Comparison of ENCODE assay signal across 8 mouse cellular contexts in the genomic region with DNA sequence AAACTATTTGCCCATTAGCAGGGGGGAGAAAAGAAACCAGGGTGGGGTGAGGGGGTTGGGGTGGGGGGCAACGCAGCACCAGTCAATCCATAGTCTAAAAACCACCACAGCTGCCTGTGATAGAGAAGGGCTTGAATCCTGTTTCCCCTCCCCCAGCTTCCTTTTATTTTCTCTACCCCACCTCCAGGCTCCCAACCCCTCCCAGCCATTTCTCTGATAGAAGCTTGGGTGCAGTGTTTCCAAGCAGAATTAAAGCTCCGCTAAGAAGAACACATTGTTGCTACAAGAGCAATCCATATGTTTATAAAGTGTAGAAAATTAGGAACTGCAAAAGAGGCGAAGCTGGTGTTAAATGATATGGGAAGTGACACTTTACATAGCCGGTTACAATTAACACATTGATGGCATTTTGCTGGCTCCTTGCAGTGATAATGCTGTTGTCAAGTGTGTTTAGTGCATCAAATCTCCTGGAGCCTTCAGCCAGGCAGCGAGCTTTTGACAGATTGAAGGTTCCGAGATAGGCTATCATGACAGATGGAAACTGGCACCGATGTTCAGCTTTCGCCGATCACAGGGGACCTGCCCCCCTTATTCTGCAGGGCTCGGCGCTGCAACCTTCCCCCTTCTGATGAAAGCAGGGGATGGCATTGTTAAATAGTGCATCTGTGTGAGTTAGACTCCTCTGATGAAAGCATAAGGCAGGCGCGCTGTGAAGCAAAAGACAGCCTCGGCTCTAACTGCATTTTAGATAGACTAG.
DNase-seq lines count a peak whose midpoint lies in the region; ATAC-seq and TF ChIP-seq lines count a peak whose summit lies in the region.

No protein-coding gene starts in this region.

- no peak for DNase-seq in heart, postnatal 4 days
- DNase-seq in thymus, postnatal 14 days: no peak
- no peak for DNase-seq in thymus, postnatal 36 days
- DNase-seq in thymus, postnatal 25 days: no peak

- WGBS in heart, embryonic 16.5 days: 2% methylated on average over 14 of the region's 14 CpGs
- WGBS in forebrain, embryonic 15.5 days: under 1% methylated on average over 14 of the region's 14 CpGs
- under 1% methylated on average over 14 of the region's 14 CpGs for whole genome bisulfite sequencing in midbrain, embryonic 12.5 days

- no peaks in the 10 kb centered on the region for H3K36me3 ChIP-seq in heart, embryonic 16.5 days (ENCODE audit: control insufficient read depth, insufficient read depth)
- no peaks in the 10 kb centered on the region for H3K36me3 ChIP-seq in forebrain, embryonic 15.5 days
- no peaks in the 10 kb centered on the region for H3K36me3 ChIP-seq in midbrain, embryonic 12.5 days

- no peak for TF ChIP-seq CTCF in cortical plate, adult 2 months (IDR thresholded peaks at IDR 0.05; ENCODE audit: extremely low read depth, insufficient read depth, low read length)

- peaks cover 4% of the 10 kb centered on the region for H3K4me1 ChIP-seq in heart, embryonic 16.5 days (ENCODE audit: control insufficient read depth, insufficient read depth, low read length)
- H3K4me1 ChIP-seq in cortical plate, adult 2 months (ENCODE audit: control insufficient read depth, insufficient read depth, low read length): no peaks in the 10 kb centered on the region
- peaks cover 33% of the 10 kb centered on the region for H3K4me1 ChIP-seq in forebrain, embryonic 15.5 days
- H3K4me1 ChIP-seq in midbrain, embryonic 12.5 days: peaks cover 33% of the 10 kb centered on the region

- H3K9ac ChIP-seq in heart, embryonic 16.5 days (ENCODE audit: low read length): peak overlapping the region; percentile 11; the same call in 1 of the 2 replicates
- H3K9ac ChIP-seq in forebrain, embryonic 15.5 days (replicated peaks): peak overlapping the region; percentile 46
- peak overlapping the region; percentile 12; the same call in 1 of the 2 replicates for H3K9ac ChIP-seq in midbrain, embryonic 12.5 days (replicated peaks)

- ATAC-seq in heart, embryonic 16.5 days (replicated peaks; ENCODE audit: extremely low read depth, insufficient read depth, low FRiP score): no peak
- peak; percentile 91 for ATAC-seq in forebrain, embryonic 15.5 days (replicated peaks)
- ATAC-seq in midbrain, embryonic 12.5 days (ENCODE audit: low FRiP score, low read depth): peak; percentile 79

- H3K27ac ChIP-seq in heart, embryonic 16.5 days (ENCODE audit: low read length): no peak overlapping the region
- no peak overlapping the region for H3K27ac ChIP-seq in cortical plate, adult 2 months (ENCODE audit: insufficient read depth, low read length)
- peak overlapping the region; percentile 82 for H3K27ac ChIP-seq in forebrain, embryonic 15.5 days (replicated peaks)
- H3K27ac ChIP-seq in midbrain, embryonic 12.5 days (replicated peaks): peak overlapping the region; percentile 70

- TF ChIP-seq POLR2A in cortical plate, adult 2 months (IDR thresholded peaks at IDR 0.05; ENCODE audit: extremely low read depth, insufficient read depth, low read length): no peak

- peak overlapping the region; percentile 76 for H3K4me2 ChIP-seq in heart, embryonic 16.5 days (ENCODE audit: low read depth, low read length)
- H3K4me2 ChIP-seq in forebrain, embryonic 15.5 days (replicated peaks): peak overlapping the region; percentile 58
- peak overlapping the region; percentile 58 for H3K4me2 ChIP-seq in midbrain, embryonic 12.5 days (replicated peaks)

- peaks cover 12% of the 10 kb centered on the region; the same call in 1 of the 2 replicates for H3K27me3 ChIP-seq in heart, embryonic 16.5 days (ENCODE audit: control insufficient read depth, insufficient read depth, low read length)
- H3K27me3 ChIP-seq in forebrain, embryonic 15.5 days: peaks cover 3% of the 10 kb centered on the region; the same call in 1 of the 2 replicates
- peaks cover 18% of the 10 kb centered on the region for H3K27me3 ChIP-seq in midbrain, embryonic 12.5 days

- H3K9me3 ChIP-seq in heart, embryonic 16.5 days (replicated peaks; ENCODE audit: control insufficient read depth, low read length): no peaks in the 10 kb centered on the region
- no peaks in the 10 kb centered on the region for H3K9me3 ChIP-seq in forebrain, embryonic 15.5 days
- no peaks in the 10 kb centered on the region for H3K9me3 ChIP-seq in midbrain, embryonic 12.5 days

- peak overlapping the region; percentile 43 for H3K4me3 ChIP-seq in heart, embryonic 16.5 days (ENCODE audit: low read length)
- H3K4me3 ChIP-seq in cortical plate, adult 2 months (ENCODE audit: insufficient read depth, low read length): peak overlapping the region; percentile 3; the same call in 1 of the 2 replicates
- peak overlapping the region; percentile 36 for H3K4me3 ChIP-seq in forebrain, embryonic 15.5 days
- H3K4me3 ChIP-seq in midbrain, embryonic 12.5 days: peak overlapping the region; percentile 30

Comparison
In these comparisons a context has a peak if more than half of its experiments do, and no peak if none do; other contexts are left out.
1. H3K27ac ChIP-seq: peak in forebrain, embryonic 15.5 days (single experiment) and midbrain, embryonic 12.5 days (single experiment); none in heart, embryonic 16.5 days (single experiment) and cortical plate, adult 2 months (single experiment).
2. Peak in every context shown above with its lines, with median percentiles within 50 percentile points of each other: H3K4me2 ChIP-seq, H3K4me3 ChIP-seq and H3K9ac ChIP-seq.